Mouse (Mus musculus) CH12.LX (cell line): Measurements from ENCODE around the gene Atp2b4. TPM values are rescaled to one million over a fixed set of nuclear protein-coding genes. Genes with fewer than 3 reads are reported as not detected.

Experiments
- DNase-seq: peaks from one replicate; pipeline ENCODE4 v3.0.0-alpha.2; 2013; ENCODE audit errors: extremely low read depth
- H3K27ac ChIP-seq: 2 replicates; pipeline ENCODE4 v1.5.1; 2012; ENCODE audit warnings: low read depth, mild to moderate bottlenecking, control low read depth, moderate library complexity; ENCODE audit not compliant: insufficient read depth
- H3K27me3 ChIP-seq: replicated peaks from 2 replicates; pipeline ENCODE3; 2012; ENCODE audit warnings: inconsistent platforms
- H3K36me3 ChIP-seq, 2 experiments: replicated peaks in 1 of 2; 2 replicates each; pipeline versions ENCODE3 to v1.6.1; 2012; ENCODE audit warnings: inconsistent platforms in 1 of 2, low read length in 1 of 2, mild to moderate bottlenecking in 1 of 2, mixed read lengths in 1 of 2, moderate library complexity in 1 of 2; ENCODE audit not compliant: control insufficient read depth in 1 of 2, insufficient read depth in 1 of 2
- H3K4me1 ChIP-seq, 2 experiments: 2 replicates each; pipeline ENCODE4 v1.6.1; 2012; ENCODE audit warnings: inconsistent platforms in 1 of 2, moderate library complexity in 1 of 2; ENCODE audit not compliant: insufficient read depth in 2 of 2, control insufficient read depth in 1 of 2
- H3K4me2 ChIP-seq: 2 replicates; pipeline ENCODE4 v1.6.1; 2012; ENCODE audit warnings: low read depth, mild to moderate bottlenecking, control low read depth; ENCODE audit not compliant: poor library complexity, insufficient read depth, severe bottlenecking
- H3K4me3 ChIP-seq, 3 experiments: fragments of 150-350 bp in 1 of 3; sonication (generic) in 1 of 3; replicated peaks in 1 of 3; 2 replicates each; pipeline versions ENCODE3 to v1.5.1; 2011 to 2012; ENCODE audit warnings: low read depth in 2 of 3, low read length in 2 of 3, mild to moderate bottlenecking in 2 of 3, moderate library complexity in 2 of 3, control low read depth in 1 of 3, improper control_type of control experiment in 1 of 3, inconsistent platforms in 1 of 3, mixed read lengths in 1 of 3; ENCODE audit not compliant: poor library complexity in 1 of 3
- H3K79me2 ChIP-seq: replicated peaks from 2 replicates; pipeline ENCODE4 v1.6.1; 2012; ENCODE audit warnings: mild to moderate bottlenecking, moderate library complexity; ENCODE audit not compliant: control insufficient read depth, poor library complexity, insufficient read depth, severe bottlenecking; ENCODE audit errors: extremely low read depth
- H3K9ac ChIP-seq: 2 replicates; pipeline ENCODE4 v1.6.1; 2012; ENCODE audit warnings: low read depth, mild to moderate bottlenecking, control low read depth, moderate library complexity; ENCODE audit not compliant: insufficient read depth
- H3K9me3 ChIP-seq: replicated peaks from 2 replicates; pipeline ENCODE3; 2012; ENCODE audit warnings: low read length, inconsistent platforms, mixed read lengths
- CHD1 ChIP-seq: IDR thresholded peaks from 2 replicates; pipeline ENCODE4 v1.6.1; 2012; ENCODE audit warnings: low read depth, low read length, improper control_type of control experiment, inconsistent platforms
- CHD2 ChIP-seq: IDR thresholded peaks from 2 replicates; pipeline ENCODE4 v1.6.1; 2011; ENCODE audit warnings: low read length, improper control_type of control experiment
- CTCF ChIP-seq, 2 experiments: IDR thresholded peaks in 1 of 2; conservative IDR thresholded peaks in 1 of 2; 2 replicates each; pipeline ENCODE4 v1.5.1; 2011 to 2012; ENCODE audit warnings: low read depth in 2 of 2, low read length in 2 of 2, improper control_type of control experiment in 1 of 2, inconsistent platforms in 1 of 2, mild to moderate bottlenecking in 1 of 2, moderate library complexity in 1 of 2
- ETS1 ChIP-seq: conservative IDR thresholded peaks from 2 replicates; pipeline ENCODE4 v1.6.1; 2012; ENCODE audit warnings: low read depth, mild to moderate bottlenecking, inconsistent platforms, low read length, improper control_type of control experiment, moderate library complexity
- HCFC1 ChIP-seq: IDR thresholded peaks from 2 replicates; pipeline ENCODE4 v1.6.1; 2012; ENCODE audit warnings: low read depth, mild to moderate bottlenecking, inconsistent platforms, low read length, improper control_type of control experiment
- JUN ChIP-seq: IDR thresholded peaks from 2 replicates; pipeline ENCODE4 v1.6.1; 2011; ENCODE audit warnings: low read depth, mild to moderate bottlenecking, low read length, improper control_type of control experiment, moderate library complexity; ENCODE audit not compliant: insufficient read depth
- MAFK ChIP-seq: IDR thresholded peaks from 2 replicates; pipeline ENCODE4 v1.6.1; 2011; ENCODE audit warnings: low read length, improper control_type of control experiment; ENCODE audit not compliant: insufficient replicate concordance
- MXI1 ChIP-seq: IDR thresholded peaks from 2 replicates; pipeline ENCODE4 v1.6.1; 2011; ENCODE audit warnings: mild to moderate bottlenecking, low read depth, low read length, improper control_type of control experiment
- MYC ChIP-seq: IDR thresholded peaks from 2 replicates; pipeline ENCODE4 v1.6.1; 2011; ENCODE audit warnings: low read depth, mild to moderate bottlenecking, improper control_type of control experiment, low read length
- POLR2A ChIP-seq: IDR thresholded peaks from 2 replicates; pipeline ENCODE4 v1.6.1; 2011; ENCODE audit warnings: low read depth, mild to moderate bottlenecking, improper control_type of control experiment, low read length
- RAD21 ChIP-seq: IDR thresholded peaks from 2 replicates; pipeline ENCODE4 v1.6.1; 2011; ENCODE audit warnings: low read depth, mild to moderate bottlenecking, low read length, improper control_type of control experiment, moderate library complexity
- SMC3 ChIP-seq: IDR thresholded peaks from 2 replicates; pipeline ENCODE4 v1.6.1; 2011; ENCODE audit warnings: low read depth, low read length, improper control_type of control experiment
- TBP ChIP-seq: conservative IDR thresholded peaks from 2 replicates; pipeline ENCODE4 v1.6.1; 2011; ENCODE audit warnings: low read depth, low read length, improper control_type of control experiment
- TCF12 ChIP-seq: IDR thresholded peaks from 2 replicates; pipeline ENCODE4 v1.6.1; 2014; ENCODE audit warnings: low read depth, mild to moderate bottlenecking, inconsistent platforms, low read length, improper control_type of control experiment
- ZC3H11A ChIP-seq: IDR thresholded peaks from 2 replicates; pipeline ENCODE4 v1.6.1; 2012; ENCODE audit warnings: low read depth, mild to moderate bottlenecking, inconsistent platforms, low read length, improper control_type of control experiment
- dilution Hi-C: fragments of 300-500 bp; cut with MboI; formaldehyde crosslinking; loops from 2 replicates; pipeline ENCODE4 v1.14.3; 2020; ENCODE audit warnings: low sequenced_read_pairs; ENCODE audit not compliant: extremely low pct_unique_long_range_greater_than_20kb, extremely low pct_ligation_motif_present
- in situ Hi-C: fragments of 300-500 bp; cut with MboI; formaldehyde crosslinking; loops from 3 replicates; pipeline ENCODE4 v1.14.3; 2019; ENCODE audit warnings: low sequenced_read_pairs, low pct_ligation_motif_present, low pct_unique_long_range_greater_than_20kb, mixed read lengths
- polyA plus RNA-seq: library from polyadenylated mRNA; unstranded; fragments of >175 nt; gene quantifications from 2 replicates; pipeline ENCODE4 v1.2.1, GENCODE M21; 2012; ENCODE audit warnings: low read depth; ENCODE audit not compliant: insufficient read length
- total RNA-seq, 2 experiments: library from RNA; depleted of rRNA; stranded (reverse); fragments of 300-350 nt in 1 of 2; fragments of >200 nt in 1 of 2; gene quantifications; 2 replicates each; pipeline ENCODE4 v1.2.3; 2012 to 2014

Atp2b4 gene
- total and polyA plus RNA-seq, 3 experiments, result 6.9 to 18.4 (median 17.5) TPM

GRCm38 (mm10) chr1:133767994-133768393 lies 32.8 kb downstream of the Atp2b4 start:
- DNase-seq, result no peak
- in situ Hi-C loops (no loop called here), dilution Hi-C loops (no loop called here)
- Histone ChIP-seq H3K9me3 (no peaks in the 10 kb centered on the region), H3K79me2 (no peaks in the 10 kb centered on the region), H3K27ac (no peak overlapping the region), H3K27me3 (no peaks in the 10 kb centered on the region), H3K4me2 (no peak overlapping the region), H3K4me1 (peaks cover 6 to 26% of the 10 kb centered on the region in 2 experiments), H3K4me3 (no peak overlapping the region), H3K9ac (no peak overlapping the region), H3K36me3 (no peaks in the 10 kb centered on the region)
- TF ChIP-seq MYC (no peak), CHD1 (no peak), MXI1 (no peak), MAFK (no peak), CTCF (conservative IDR thresholded peaks at IDR 0.05 in 1 of 2, IDR thresholded peaks at IDR 0.05 in 1 of 2; ENCODE audit: low read depth in 2 of 2, low read length in 2 of 2) (no peak), TCF12 (no peak)

GRCm38 (mm10) chr1:133766901-133767529 lies 33.8 kb downstream of the Atp2b4 start:
- Histone ChIP-seq H3K36me3 (no peaks in the 10 kb centered on the region), H3K9ac (no peak overlapping the region), H3K79me2 (no peaks in the 10 kb centered on the region), H3K4me3 (no peak overlapping the region), H3K27ac (no peak overlapping the region), H3K27me3 (no peaks in the 10 kb centered on the region), H3K9me3 (no peaks in the 10 kb centered on the region), H3K4me1 (peaks cover 6 to 16% of the 10 kb centered on the region in 2 experiments), H3K4me2 (no peak overlapping the region)
- in situ Hi-C loops (no loop called here), dilution Hi-C loops (no loop called here)
- no peak for DNase-seq
- TF ChIP-seq JUN (no peak), TBP (no peak), ETS1 (no peak), RAD21 (no peak)

DNA sequence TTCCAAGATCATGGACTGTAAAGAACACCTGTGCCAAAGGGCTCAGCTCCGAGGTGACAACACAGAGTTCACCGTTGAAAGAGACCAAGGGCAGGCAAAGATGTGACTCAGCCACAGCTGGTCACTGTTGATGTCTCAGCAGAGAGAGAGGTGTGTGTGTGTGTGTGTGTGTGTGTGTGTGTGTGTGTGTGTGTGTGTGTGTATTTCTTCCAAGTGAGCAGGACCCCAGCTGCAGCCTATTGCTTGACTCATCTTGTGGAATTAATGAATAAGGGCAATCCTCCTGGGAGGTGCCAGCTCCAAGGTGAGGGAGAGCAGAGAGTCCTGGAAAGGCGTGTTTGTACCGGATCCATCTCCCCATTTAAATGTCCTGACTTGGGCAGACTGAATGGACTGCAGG lies 35.5 kb downstream of the Atp2b4 start:
- dilution Hi-C loops (no loop called here), in situ Hi-C loops (no loop called here)

More for the DNA sequence above, 35.5 kb downstream of the Atp2b4 start:
- H3K9me3 ChIP-seq, result no peaks in the 10 kb centered on the region
- peaks cover 2% of the 10 kb centered on the region for H3K27me3 ChIP-seq
- peaks cover 0 to 7% of the 10 kb centered on the region in 2 experiments; a peak in 2 of 4 replicates for H3K4me1 ChIP-seq
- H3K27ac ChIP-seq, result no peak overlapping the region
- no peaks in the 10 kb centered on the region for H3K36me3 ChIP-seq
- TF ChIP-seq HCFC1 (no peak), SMC3 (no peak), POLR2A (no peak), CHD2 (no peak), JUN (no peak), ZC3H11A (no peak), MXI1 (no peak), ETS1 (no peak)
- H3K79me2 ChIP-seq, result no peaks in the 10 kb centered on the region
- no peak overlapping the region for H3K4me2 ChIP-seq
- no peak overlapping the region for H3K9ac ChIP-seq
- H3K4me3 ChIP-seq, result no peak overlapping the region
- DNase-seq, result no peak
